Mouse (Mus musculus): ENCODE measurements at regions not wholly inside any gene's neighbourhood (a gene's known extent, or its start where the extent isn't known, plus 50 kb on each side); places are given as distances from the start of the nearest gene placed in this dataset.

DNA sequence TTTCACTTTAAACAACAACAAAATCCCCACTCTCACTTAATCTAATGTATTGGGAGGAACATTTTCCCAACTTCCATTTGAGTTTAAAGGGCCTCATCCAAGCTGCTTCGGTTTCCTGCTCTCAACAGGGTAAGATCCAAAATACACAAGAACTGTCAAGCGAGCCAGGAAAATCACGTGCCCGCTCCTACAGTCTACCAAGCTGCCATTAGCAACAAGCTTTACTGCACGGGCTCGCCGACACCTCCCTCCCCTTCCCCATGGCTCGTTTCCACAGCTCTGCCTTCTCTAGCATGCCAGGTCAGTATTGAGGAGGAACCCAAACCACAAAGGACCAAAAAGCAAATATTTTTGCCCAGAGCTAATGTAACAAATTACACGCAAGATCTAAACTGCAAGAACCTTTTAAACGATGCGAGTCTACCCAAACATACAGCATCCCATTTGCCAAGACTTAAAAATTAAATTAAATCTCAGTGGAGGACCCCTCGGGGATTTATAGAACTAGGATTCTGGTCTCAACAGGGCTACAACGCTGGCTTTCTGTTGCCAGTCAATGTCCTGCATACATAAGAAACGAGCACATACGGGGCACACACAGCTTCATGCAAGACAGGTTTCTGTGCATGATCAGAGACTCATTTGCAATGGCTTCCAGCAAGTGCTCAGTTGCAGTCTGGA is 435.4 kb upstream of the Jarid2 start:
- Histone ChIP-seq H3K9me3 (replicated peaks; ENCODE audit: control insufficient read depth, low read length) (no peaks in the 10 kb centered on the region), H3K27ac (ENCODE audit: low read depth, low read length) (no peak overlapping the region), H3K9ac (ENCODE audit: low read length) (no peak overlapping the region), H3K4me3 (ENCODE audit: low read depth, low read length) (no peak overlapping the region), H3K4me2 (ENCODE audit: low read length) (no peak overlapping the region), H3K36me3 (ENCODE audit: control insufficient read depth, insufficient read depth, low read length) (no peaks in the 10 kb centered on the region), H3K4me1 (ENCODE audit: control insufficient read depth, insufficient read depth, low read length) (no peaks in the 10 kb centered on the region), H3K27me3 (replicated peaks; ENCODE audit: control insufficient read depth, insufficient read depth, low read length) (no peaks in the 10 kb centered on the region)
- 80% methylated on average over 15 of the region's 15 CpGs for WGBS
- DNase-seq (ENCODE audit: low spot score), result peak; percentile 70
- ATAC-seq, result no peak

DNA sequence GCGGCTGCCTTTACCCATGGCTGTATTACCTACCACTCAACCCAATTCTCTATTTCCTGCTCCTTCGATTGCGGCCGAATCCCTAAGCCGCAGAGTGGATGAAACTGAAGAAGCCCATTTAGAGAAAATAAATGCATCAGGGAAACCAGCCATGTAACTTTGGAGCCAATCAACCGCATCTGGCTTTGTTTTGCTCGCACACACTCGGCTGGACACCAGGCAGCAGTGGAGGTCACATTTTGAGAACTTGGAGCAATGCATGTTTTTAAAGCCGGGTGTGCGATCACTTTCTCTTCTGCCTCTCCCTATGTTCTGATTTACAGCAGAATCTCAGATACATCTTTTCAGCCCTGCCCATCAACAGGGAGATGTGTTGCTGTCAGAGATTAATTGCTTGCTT is 433.7 kb upstream of the Jarid2 start:
- no peaks in the 10 kb centered on the region for H3K4me1 ChIP-seq (ENCODE audit: control insufficient read depth, insufficient read depth, low read length)
- 83% methylated on average over 10 of the region's 10 CpGs for WGBS
- H3K4me3 ChIP-seq (ENCODE audit: low read depth, low read length), result no peak overlapping the region
- ATAC-seq, result no peak
- no peaks in the 10 kb centered on the region for H3K27me3 ChIP-seq (replicated peaks; ENCODE audit: control insufficient read depth, insufficient read depth, low read length)
- H3K9me3 ChIP-seq (replicated peaks; ENCODE audit: control insufficient read depth, low read length), result no peaks in the 10 kb centered on the region
- H3K27ac ChIP-seq (ENCODE audit: low read depth, low read length), result no peak overlapping the region
- H3K9ac ChIP-seq (ENCODE audit: low read length), result no peak overlapping the region
- DNase-seq (ENCODE audit: low spot score), result no peak
- no peaks in the 10 kb centered on the region for H3K36me3 ChIP-seq (ENCODE audit: control insufficient read depth, insufficient read depth, low read length)
- H3K4me2 ChIP-seq (ENCODE audit: low read length), result no peak overlapping the region

- H3K9me3 ChIP-seq (replicated peaks; ENCODE audit: control insufficient read depth, low read length), result no peaks in the 10 kb centered on the region
- no peaks in the 10 kb centered on the region for H3K4me1 ChIP-seq (ENCODE audit: control insufficient read depth, insufficient read depth, low read length)
- WGBS, result 90% methylated on average over 10 of the region's 10 CpGs
- DNase-seq (ENCODE audit: low spot score) (no peak), ATAC-seq (no peak)
- H3K4me2 ChIP-seq (ENCODE audit: low read length), result no peak overlapping the region
- H3K27ac ChIP-seq (ENCODE audit: low read depth, low read length), result no peak overlapping the region
- H3K36me3 ChIP-seq (ENCODE audit: control insufficient read depth, insufficient read depth, low read length), result no peaks in the 10 kb centered on the region
- H3K27me3 ChIP-seq (replicated peaks; ENCODE audit: control insufficient read depth, insufficient read depth, low read length), result no peaks in the 10 kb centered on the region
- H3K4me3 ChIP-seq (ENCODE audit: low read depth, low read length), result no peak overlapping the region
- no peak overlapping the region for H3K9ac ChIP-seq (ENCODE audit: low read length)
Observed at GRCm38 (mm10) chr13:44300611-44301010, 428.7 kb upstream of the Jarid2 start.

DNA sequence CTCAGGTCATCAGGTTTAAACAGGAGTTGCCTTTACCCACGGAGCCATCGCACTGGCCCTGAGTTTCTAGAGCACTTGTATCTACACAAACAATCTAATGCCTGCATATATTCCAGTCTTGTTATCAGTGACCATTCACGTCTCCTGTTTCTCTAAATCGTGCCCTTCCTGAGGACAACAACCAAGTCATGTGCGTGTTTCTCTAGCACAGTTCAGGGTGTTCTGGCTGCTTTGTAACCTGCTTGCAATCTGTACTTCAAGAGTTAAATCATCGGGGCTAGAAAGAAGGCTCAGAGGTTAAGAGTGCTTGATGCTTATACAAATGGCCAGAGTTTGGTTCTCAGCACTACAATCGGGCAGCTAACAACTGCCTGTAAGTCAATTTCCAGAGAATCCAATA is 428.1 kb upstream of the Jarid2 start:
- DNase-seq (ENCODE audit: low spot score) (no peak), ATAC-seq (no peak)
- H3K4me1 ChIP-seq (ENCODE audit: control insufficient read depth, insufficient read depth, low read length), result no peaks in the 10 kb centered on the region

DNA sequence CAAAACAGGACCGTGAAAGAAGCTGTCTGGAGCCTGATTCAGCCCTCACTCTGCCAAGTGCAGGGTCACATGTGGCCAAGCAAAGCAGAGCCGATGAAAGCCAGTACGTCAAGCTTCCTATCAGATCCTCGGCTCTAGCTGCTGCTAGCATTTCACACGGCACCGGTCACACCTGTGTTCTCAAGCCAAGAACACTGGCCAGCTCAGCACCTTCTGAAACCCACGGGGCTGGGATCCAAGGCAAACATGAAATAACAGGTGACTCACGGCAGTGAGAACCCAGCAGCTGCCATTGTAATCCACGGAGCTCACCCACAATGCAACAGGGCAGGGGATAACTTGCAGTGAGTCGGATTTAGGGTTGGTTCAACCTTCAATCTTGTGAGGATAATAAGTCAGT is 427.3 kb upstream of the Jarid2 start:
- H3K36me3 ChIP-seq (ENCODE audit: control insufficient read depth, insufficient read depth, low read length), result no peaks in the 10 kb centered on the region
- 80% methylated on average over 10 of the region's 10 CpGs for WGBS
- no peak for DNase-seq (ENCODE audit: low spot score)

More for the DNA sequence above, 428.1 kb upstream of the Jarid2 start:
- Histone ChIP-seq H3K27ac (ENCODE audit: low read depth, low read length) (no peak overlapping the region), H3K4me2 (ENCODE audit: low read length) (no peak overlapping the region), H3K27me3 (replicated peaks; ENCODE audit: control insufficient read depth, insufficient read depth, low read length) (no peaks in the 10 kb centered on the region), H3K9me3 (replicated peaks; ENCODE audit: control insufficient read depth, low read length) (no peaks in the 10 kb centered on the region), H3K9ac (ENCODE audit: low read length) (no peak overlapping the region), H3K4me3 (ENCODE audit: low read depth, low read length) (no peak overlapping the region), H3K36me3 (ENCODE audit: control insufficient read depth, insufficient read depth, low read length) (no peaks in the 10 kb centered on the region)
- WGBS, result 94% methylated on average over 7 of the region's 7 CpGs

GRCm38 (mm10) chr13:44305134-44305991 is 423.9 kb upstream of the Jarid2 start:
- no peaks in the 10 kb centered on the region for H3K4me1 ChIP-seq (ENCODE audit: control insufficient read depth, insufficient read depth, low read length)
- no peak for DNase-seq (ENCODE audit: low spot score)
- H3K27ac ChIP-seq (ENCODE audit: low read depth, low read length), result no peak overlapping the region
- no peak overlapping the region for H3K4me2 ChIP-seq (ENCODE audit: low read length)
- no peaks in the 10 kb centered on the region for H3K36me3 ChIP-seq (ENCODE audit: control insufficient read depth, insufficient read depth, low read length)
- 74% methylated on average over 9 of the region's 9 CpGs for WGBS
- H3K9ac ChIP-seq (ENCODE audit: low read length), result no peak overlapping the region
- ATAC-seq, result no peak
- H3K4me3 ChIP-seq (ENCODE audit: low read depth, low read length), result no peak overlapping the region
- no peaks in the 10 kb centered on the region for H3K27me3 ChIP-seq (replicated peaks; ENCODE audit: control insufficient read depth, insufficient read depth, low read length)
- no peaks in the 10 kb centered on the region for H3K9me3 ChIP-seq (replicated peaks; ENCODE audit: control insufficient read depth, low read length)

More for the DNA sequence above, 427.3 kb upstream of the Jarid2 start:
- Histone ChIP-seq H3K4me3 (ENCODE audit: low read depth, low read length) (no peak overlapping the region), H3K4me1 (ENCODE audit: control insufficient read depth, insufficient read depth, low read length) (no peaks in the 10 kb centered on the region), H3K4me2 (ENCODE audit: low read length) (no peak overlapping the region), H3K9me3 (replicated peaks; ENCODE audit: control insufficient read depth, low read length) (no peaks in the 10 kb centered on the region), H3K9ac (ENCODE audit: low read length) (no peak overlapping the region), H3K27ac (ENCODE audit: low read depth, low read length) (no peak overlapping the region), H3K27me3 (replicated peaks; ENCODE audit: control insufficient read depth, insufficient read depth, low read length) (no peaks in the 10 kb centered on the region)
- ATAC-seq, result no peak

DNA sequence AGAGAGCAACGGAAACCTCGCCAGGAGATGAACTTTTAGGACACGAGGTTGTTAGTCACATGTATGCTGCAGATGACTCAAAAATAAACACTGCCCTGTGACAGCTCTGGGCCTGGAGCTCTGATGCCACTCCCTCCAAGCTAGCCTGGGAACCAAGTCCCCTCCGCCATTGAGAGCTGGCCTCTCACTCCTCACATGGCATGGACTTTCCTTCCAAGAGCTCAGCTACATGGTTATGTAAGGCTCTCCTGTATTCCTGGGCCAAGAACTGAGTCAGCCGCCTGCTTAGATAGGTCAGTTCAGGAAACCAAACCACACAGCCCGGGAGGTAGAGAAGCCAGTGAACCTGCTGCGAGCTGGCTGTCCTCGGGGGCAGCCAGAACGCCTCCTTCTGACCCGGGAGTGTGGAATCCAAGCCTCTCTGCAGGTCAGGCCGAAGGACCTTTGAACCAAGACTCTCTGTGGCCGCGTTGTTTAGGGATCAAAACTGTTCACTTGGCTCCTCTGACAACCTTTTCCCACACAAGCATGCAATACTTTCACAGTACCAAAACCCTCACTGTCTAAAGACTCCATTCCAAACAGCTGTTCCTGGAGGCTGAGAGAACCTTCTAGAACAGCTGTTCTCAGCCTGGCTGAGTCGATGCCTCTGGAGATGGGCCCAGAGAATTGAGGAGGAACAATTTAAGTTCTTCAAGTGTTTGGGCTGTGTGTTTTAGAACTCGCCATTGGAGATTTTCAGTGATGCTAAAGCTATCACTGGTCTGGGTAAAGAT is 422.8 kb upstream of the Jarid2 start:
- no peak overlapping the region for H3K4me3 ChIP-seq (ENCODE audit: low read depth, low read length)
- 89% methylated on average over 15 of the region's 15 CpGs for WGBS
- no peaks in the 10 kb centered on the region for H3K4me1 ChIP-seq (ENCODE audit: control insufficient read depth, insufficient read depth, low read length)
- ATAC-seq (no peak), DNase-seq (ENCODE audit: low spot score) (no peak)
- no peaks in the 10 kb centered on the region for H3K9me3 ChIP-seq (replicated peaks; ENCODE audit: control insufficient read depth, low read length)
- no peaks in the 10 kb centered on the region for H3K36me3 ChIP-seq (ENCODE audit: control insufficient read depth, insufficient read depth, low read length)
- no peaks in the 10 kb centered on the region for H3K27me3 ChIP-seq (replicated peaks; ENCODE audit: control insufficient read depth, insufficient read depth, low read length)
- no peak overlapping the region for H3K9ac ChIP-seq (ENCODE audit: low read length)
- no peak overlapping the region for H3K27ac ChIP-seq (ENCODE audit: low read depth, low read length)
- H3K4me2 ChIP-seq (ENCODE audit: low read length), result no peak overlapping the region

DNA sequence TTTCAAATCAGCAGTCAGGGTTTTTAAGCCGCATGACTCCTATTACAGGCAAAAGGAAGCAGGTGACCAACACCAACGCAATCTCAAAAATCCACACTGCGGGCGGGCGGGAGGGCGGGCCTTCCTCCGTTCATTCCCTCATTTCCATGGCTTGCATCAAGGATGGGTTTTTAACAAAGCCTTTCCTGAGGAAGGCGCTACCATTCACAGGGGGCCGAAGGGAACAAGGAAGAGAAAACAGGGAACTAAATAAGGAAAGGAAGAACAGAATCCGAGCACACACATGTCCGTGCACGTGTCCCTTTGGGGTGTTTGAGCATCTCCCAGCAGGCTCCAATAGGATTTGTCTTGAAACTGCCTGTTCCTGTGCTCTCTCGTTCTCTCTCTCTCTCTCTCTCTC is 421.0 kb upstream of the Jarid2 start:
- H3K4me1 ChIP-seq (ENCODE audit: control insufficient read depth, insufficient read depth, low read length), result no peaks in the 10 kb centered on the region
- no peak overlapping the region for H3K27ac ChIP-seq (ENCODE audit: low read depth, low read length)
- H3K9me3 ChIP-seq (replicated peaks; ENCODE audit: control insufficient read depth, low read length), result no peaks in the 10 kb centered on the region
- whole genome bisulfite sequencing, result 34% methylated on average over 13 of the region's 13 CpGs
- H3K4me2 ChIP-seq (ENCODE audit: low read length), result peak overlapping the region; percentile 20; the same call in 1 of the 2 replicates
- no peaks in the 10 kb centered on the region for H3K36me3 ChIP-seq (ENCODE audit: control insufficient read depth, insufficient read depth, low read length)
- no peak overlapping the region for H3K9ac ChIP-seq (ENCODE audit: low read length)
- DNase-seq (ENCODE audit: low spot score) (no peak), ATAC-seq (no peak)
- no peaks in the 10 kb centered on the region for H3K27me3 ChIP-seq (replicated peaks; ENCODE audit: control insufficient read depth, insufficient read depth, low read length)
- no peak overlapping the region for H3K4me3 ChIP-seq (ENCODE audit: low read depth, low read length)
